Mouse (Mus musculus): ENCODE data around the gene Fbxl7.
A peak's percentile ranks its signal among the peaks of the same experiment; 100 is the strongest.
"Not testable (repeated sequence)": the region's sequence is repeated elsewhere in the genome, so short reads cannot be mapped to it uniquely, and the experiment has no call there.

Gene Fbxl7

GRCm38 (mm10) chr15:26809569-26809968 is 85.8 kb downstream of the Fbxl7 start:
- no peak for DNase-seq (ENCODE audit: low spot score)

- DNase-seq (ENCODE audit: low spot score) = no peak
Observed at GRCm38 (mm10) chr15:26804046-26804445, 91.3 kb downstream of the Fbxl7 start.

- DNase-seq (ENCODE audit: low spot score) = no peak
Observed at GRCm38 (mm10) chr15:26799457-26800021, 95.8 kb downstream of the Fbxl7 start.

- DNase-seq (ENCODE audit: low spot score) = no peak
Observed at GRCm38 (mm10) chr15:26795937-26796336, 99.4 kb downstream of the Fbxl7 start.

GRCm38 (mm10) chr15:26795518-26795917 is 99.9 kb downstream of the Fbxl7 start:
- no peak for DNase-seq (ENCODE audit: low spot score)

GRCm38 (mm10) chr15:26787148-26787547 is 108.2 kb downstream of the Fbxl7 start:
- DNase-seq (ENCODE audit: low spot score) = no peak

GRCm38 (mm10) chr15:26780557-26780956 is 114.8 kb downstream of the Fbxl7 start:
- DNase-seq (ENCODE audit: low spot score) = no peak

- no peak for DNase-seq (ENCODE audit: low spot score)
Observed at GRCm38 (mm10) chr15:26779129-26779528, 116.3 kb downstream of the Fbxl7 start.

GRCm38 (mm10) chr15:26775720-26776119 is 119.7 kb downstream of the Fbxl7 start:
- DNase-seq (ENCODE audit: low spot score) = no peak

- no peak for DNase-seq (ENCODE audit: low spot score)
Observed at GRCm38 (mm10) chr15:26774895-26775294, 120.5 kb downstream of the Fbxl7 start.

- DNase-seq (ENCODE audit: low spot score) = peak; percentile 73
Observed at GRCm38 (mm10) chr15:26761651-26762050, 133.7 kb downstream of the Fbxl7 start.

GRCm38 (mm10) chr15:26748484-26748883 is 146.9 kb downstream of the Fbxl7 start:
- DNase-seq (ENCODE audit: low spot score) = no peak

- no peak for DNase-seq (ENCODE audit: low spot score)
Observed at GRCm38 (mm10) chr15:26732366-26732765, 163.0 kb downstream of the Fbxl7 start.

- DNase-seq (ENCODE audit: low spot score) = no peak
Observed at GRCm38 (mm10) chr15:26730760-26731159, 164.6 kb downstream of the Fbxl7 start.

- DNase-seq (ENCODE audit: low spot score) = not testable (repeated sequence)
Observed at GRCm38 (mm10) chr15:26729341-26729740, 166.0 kb downstream of the Fbxl7 start.

GRCm38 (mm10) chr15:26718390-26719036 is 176.9 kb downstream of the Fbxl7 start:
- no peak for DNase-seq (ENCODE audit: low spot score)

GRCm38 (mm10) chr15:26717952-26718351 is 177.4 kb downstream of the Fbxl7 start:
- no peak for DNase-seq (ENCODE audit: low spot score)

GRCm38 (mm10) chr15:26716181-26716580 is 179.2 kb downstream of the Fbxl7 start:
- no peak for DNase-seq (ENCODE audit: low spot score)

GRCm38 (mm10) chr15:26715635-26716034 is 179.7 kb downstream of the Fbxl7 start:
- no peak for DNase-seq (ENCODE audit: low spot score)

- DNase-seq (ENCODE audit: low spot score) = peak; percentile 87
Observed at GRCm38 (mm10) chr15:26712271-26712670, 183.1 kb downstream of the Fbxl7 start.

GRCm38 (mm10) chr15:26704966-26705365 is 190.4 kb downstream of the Fbxl7 start:
- no peak for DNase-seq (ENCODE audit: low spot score)

- DNase-seq (ENCODE audit: low spot score) = no peak
Observed at GRCm38 (mm10) chr15:26703156-26703840, 192.1 kb downstream of the Fbxl7 start.

GRCm38 (mm10) chr15:26701949-26702675 is 193.3 kb downstream of the Fbxl7 start:
- DNase-seq (ENCODE audit: low spot score) = no peak

Measured in MN1 (cell line).